Mouse (Mus musculus) midbrain, embryonic 16.5 days (tissue): ENCODE data around the gene Galnt2. TPM values are rescaled to one million over a fixed set of nuclear protein-coding genes. Genes with fewer than 3 reads are reported as not detected.

Experiments
- ATAC-seq: fragments of 200-750 bp; cut with Nextera tagmentation; 2 replicates; pipeline ENCODE4 v1.8.0; 2017; ENCODE audit warnings: moderate TSS enrichment
- H3K27ac ChIP-seq: fragments of 300-500 bp; sonication (generic); 2 replicates; pipeline ENCODE4 v1.5.1; 2014; ENCODE audit warnings: mild to moderate bottlenecking, low read length, mixed read lengths
- H3K27me3 ChIP-seq: fragments of 300-500 bp; sonication (generic); 2 replicates; pipeline ENCODE4 v1.6.1; 2014; ENCODE audit warnings: low read depth, low read length, mixed read lengths; ENCODE audit not compliant: control insufficient read depth, insufficient read depth
- H3K36me3 ChIP-seq: fragments of 300-500 bp; sonication (generic); 2 replicates; pipeline ENCODE4 v1.6.1; 2014; ENCODE audit warnings: mild to moderate bottlenecking, low read length, moderate library complexity, mixed read lengths; ENCODE audit not compliant: control insufficient read depth, insufficient read depth
- H3K4me1 ChIP-seq: fragments of 300-500 bp; sonication (generic); 2 replicates; pipeline ENCODE4 v1.6.1; 2014; ENCODE audit warnings: mild to moderate bottlenecking, low read length, mixed read lengths; ENCODE audit not compliant: control insufficient read depth, insufficient read depth
- H3K4me2 ChIP-seq: fragments of 300-500 bp; sonication (generic); 2 replicates; pipeline ENCODE4 v1.6.1; 2014; ENCODE audit warnings: mild to moderate bottlenecking, low read length, mixed read lengths
- H3K4me3 ChIP-seq: fragments of 300-500 bp; sonication (generic); 2 replicates; pipeline ENCODE4 v1.5.1; 2014; ENCODE audit warnings: low read depth, mild to moderate bottlenecking, low read length, moderate library complexity, mixed read lengths
- H3K9ac ChIP-seq: fragments of 300-500 bp; sonication (generic); 2 replicates; pipeline ENCODE4 v1.6.1; 2014; ENCODE audit warnings: low read depth, low read length, mixed read lengths
- H3K9me3 ChIP-seq: fragments of 300-500 bp; sonication (generic); replicated peaks from 2 replicates; pipeline ENCODE4 v1.6.1; 2014; ENCODE audit warnings: mild to moderate bottlenecking, low read length, mixed read lengths; ENCODE audit not compliant: control insufficient read depth, poor library complexity, severe bottlenecking
- WGBS: fragments of 180-500 bp; shearing (Covaris S2); extraction: QIAGEN DNeasy Blood & Tissue Kit; methylation state at CpG from one replicate; pipeline ENCODE4 v1.1.7; 2014; 5-methylcytosine and 5-hydroxymethylcytosine counted together
- polyA plus RNA-seq: library from polyadenylated mRNA; unstranded; fragments of >200 nt; fragmentation: Nextera tagmentation; extraction: Ambion mirVana; gene quantifications from 2 replicates; pipeline ENCODE4 v1.2.1, GENCODE M21; 2015

The Galnt2 gene
- polyA plus RNA-seq, 1 experiment from 2014 or later = 45.7 TPM

DNA sequence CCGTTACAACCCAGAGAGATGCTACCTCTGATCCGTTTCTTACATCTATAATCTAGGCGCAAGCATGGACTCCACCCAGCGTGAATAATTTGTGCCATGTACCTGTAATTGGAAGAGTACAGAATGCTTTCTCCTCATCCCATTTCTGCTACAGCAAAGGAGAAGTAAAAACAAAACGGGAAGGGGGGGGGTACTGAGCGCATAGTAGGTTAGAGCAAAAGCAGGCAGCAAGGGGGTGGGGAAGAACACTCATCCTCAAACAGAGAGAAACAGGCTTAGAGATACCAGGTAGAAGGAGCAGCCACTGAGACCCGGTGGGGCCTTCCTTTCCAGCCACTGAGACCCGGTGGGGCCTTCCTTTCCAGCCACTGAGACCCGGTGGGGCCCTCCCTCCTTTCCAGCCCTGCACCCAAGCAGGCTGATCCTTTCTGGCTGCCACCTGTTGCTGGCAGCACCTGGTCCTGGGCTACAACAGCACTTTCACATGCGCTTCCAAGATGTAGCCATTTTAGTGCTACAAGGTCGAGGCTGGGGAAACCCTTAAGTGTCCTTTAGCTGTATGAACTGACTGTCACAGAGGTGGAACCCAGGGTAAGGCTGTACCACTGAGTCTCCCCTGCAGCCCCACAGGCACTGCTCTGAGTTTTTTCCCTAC lies 130.7 kb downstream of the Galnt2 start:
- Histone ChIP-seq H3K4me3 (no peak overlapping the region), H3K9me3 (no peaks in the 10 kb centered on the region), H3K9ac (no peak overlapping the region), H3K4me1 (no peaks in the 10 kb centered on the region), H3K27me3 (no peaks in the 10 kb centered on the region), H3K4me2 (no peak overlapping the region), H3K27ac (no peak overlapping the region), H3K36me3 (0 out of 2 replicates have a peak, but pooled peaks cover under 1% of the 10 kb centered on the region)
- no peak for ATAC-seq
- 86% methylated on average over 11 of the region's 11 CpGs for WGBS

DNA sequence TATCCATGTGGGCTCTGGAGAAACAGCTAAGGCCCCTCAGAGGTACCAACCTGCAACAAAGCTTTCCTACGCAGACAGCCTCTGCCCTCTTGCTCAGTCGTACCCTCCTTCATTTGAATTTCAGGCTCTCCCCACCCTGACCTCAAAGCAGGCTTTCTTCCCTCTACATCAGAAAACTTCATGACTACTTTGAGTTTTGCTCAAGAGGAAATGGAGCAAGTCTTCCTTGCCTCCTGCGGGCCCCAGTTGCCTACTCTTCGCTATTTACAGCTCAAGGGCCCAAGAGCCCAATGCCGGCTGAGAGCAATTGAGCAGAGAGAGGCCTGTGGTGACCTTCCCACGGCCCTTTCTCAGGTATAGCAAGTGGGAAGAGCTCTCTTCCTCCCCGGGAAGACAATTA lies 131.4 kb downstream of the Galnt2 start:
- Histone ChIP-seq H3K4me2 (no peak overlapping the region), H3K27me3 (no peaks in the 10 kb centered on the region), H3K9me3 (no peaks in the 10 kb centered on the region), H3K4me1 (no peaks in the 10 kb centered on the region), H3K36me3 (peaks cover 7% of the 10 kb centered on the region; the same call in 1 of the 2 replicates), H3K4me3 (no peak overlapping the region), H3K27ac (no peak overlapping the region), H3K9ac (no peak overlapping the region)
- WGBS = 85% methylated on average over 7 of the region's 7 CpGs
- no peak for ATAC-seq

DNA sequence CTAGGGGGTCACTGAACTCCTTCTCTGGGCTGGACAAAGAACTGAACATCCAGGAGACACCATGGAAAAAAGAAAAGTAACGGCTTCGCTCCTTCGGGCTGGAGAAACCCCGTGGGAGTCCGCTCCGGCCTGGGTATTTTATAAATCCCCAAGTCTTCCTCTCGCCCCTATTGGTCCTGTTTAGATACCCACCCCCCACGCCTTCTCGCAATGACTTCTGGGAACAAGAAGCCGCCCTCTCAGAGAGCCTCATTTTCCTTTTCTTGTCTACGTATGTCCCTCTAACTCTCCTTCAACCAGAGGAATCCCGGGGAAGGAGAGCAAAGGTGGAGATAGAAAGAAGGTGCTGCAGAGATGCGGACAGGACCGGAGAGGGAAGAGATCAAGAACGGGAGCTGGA lies 132.1 kb downstream of the Galnt2 start:
- WGBS = 94% methylated on average over 15 of the region's 15 CpGs
- Histone ChIP-seq H3K27me3 (no peaks in the 10 kb centered on the region), H3K4me1 (no peaks in the 10 kb centered on the region), H3K27ac (no peak overlapping the region), H3K4me2 (no peak overlapping the region), H3K9ac (no peak overlapping the region), H3K4me3 (no peak overlapping the region), H3K9me3 (no peaks in the 10 kb centered on the region), H3K36me3 (peaks cover 7% of the 10 kb centered on the region; the same call in 1 of the 2 replicates)
- no peak for ATAC-seq

DNA sequence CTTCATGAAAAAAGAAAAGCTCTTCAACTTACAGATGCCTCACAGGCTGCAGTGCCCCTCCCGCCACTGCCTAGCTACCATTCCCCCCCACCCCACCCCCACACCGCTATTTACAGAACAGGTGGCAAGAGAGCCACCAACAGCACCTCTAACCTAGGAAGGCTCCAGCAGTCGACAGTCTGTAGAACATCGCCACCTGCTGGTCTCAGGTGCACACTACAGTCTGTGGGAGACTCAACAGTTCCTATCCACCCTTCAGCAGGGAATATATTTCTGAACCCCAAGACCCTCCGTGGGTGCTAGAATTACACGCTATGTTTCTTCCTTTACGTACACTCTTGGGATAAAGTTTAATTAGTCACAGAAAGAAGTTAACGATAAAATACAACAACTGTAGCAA lies 137.0 kb downstream of the Galnt2 start:
- H3K27ac ChIP-seq = no peak overlapping the region
- 14% methylated on average over 8 of the region's 8 CpGs for WGBS
- no peak overlapping the region for H3K9ac ChIP-seq
- H3K4me2 ChIP-seq = no peak overlapping the region
- no peak for ATAC-seq
- H3K4me3 ChIP-seq = no peak overlapping the region
- peaks cover 10% of the 10 kb centered on the region; the same call in 1 of the 2 replicates for H3K36me3 ChIP-seq
- no peaks in the 10 kb centered on the region for H3K9me3 ChIP-seq
- H3K27me3 ChIP-seq = no peaks in the 10 kb centered on the region
- no peaks in the 10 kb centered on the region for H3K4me1 ChIP-seq

DNA sequence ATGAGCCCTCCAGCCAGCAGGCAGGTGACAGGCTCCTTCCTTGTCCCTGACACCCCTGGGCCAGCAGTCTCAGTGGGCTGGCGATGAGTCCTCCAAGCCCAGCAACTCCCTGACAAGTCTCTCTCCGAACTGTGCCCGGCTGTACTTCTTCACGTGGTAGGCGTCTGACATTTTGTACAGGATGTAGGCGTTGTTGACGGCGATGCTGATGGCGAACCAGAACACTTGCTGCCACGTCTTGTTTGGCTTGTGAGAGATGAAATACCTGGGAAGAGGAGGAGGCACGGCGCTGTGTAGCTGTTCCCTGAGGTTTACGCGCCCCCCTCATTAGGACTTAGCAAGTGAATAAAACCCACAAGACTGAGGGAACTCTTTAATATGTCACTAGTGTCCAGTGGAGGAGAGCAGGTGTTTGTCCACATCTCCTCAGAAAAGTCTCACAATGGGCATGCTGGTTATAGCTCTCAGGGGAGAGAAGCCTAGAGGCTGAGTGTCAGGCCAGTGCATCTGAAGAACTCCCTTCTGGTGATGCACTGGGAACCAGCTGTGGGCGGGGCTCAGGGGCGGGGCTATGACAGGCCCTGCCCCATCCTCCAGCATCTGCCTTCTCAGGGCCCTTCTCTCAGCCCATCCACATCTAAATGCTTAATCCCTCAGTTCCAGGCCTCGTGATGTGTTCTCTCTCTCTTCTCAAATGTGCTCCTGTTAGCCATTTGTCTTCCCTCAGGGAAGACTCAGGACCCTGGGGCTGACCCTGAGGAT lies 139.4 kb downstream of the Galnt2 start:
- Histone ChIP-seq H3K4me1 (no peaks in the 10 kb centered on the region), H3K4me3 (no peak overlapping the region), H3K9ac (no peak overlapping the region), H3K36me3 (peaks cover 12% of the 10 kb centered on the region; the same call in 1 of the 2 replicates), H3K4me2 (no peak overlapping the region), H3K27me3 (no peaks in the 10 kb centered on the region), H3K9me3 (no peaks in the 10 kb centered on the region), H3K27ac (no peak overlapping the region)
- ATAC-seq = no peak
- 79% methylated on average over 17 of the region's 17 CpGs for WGBS

DNA sequence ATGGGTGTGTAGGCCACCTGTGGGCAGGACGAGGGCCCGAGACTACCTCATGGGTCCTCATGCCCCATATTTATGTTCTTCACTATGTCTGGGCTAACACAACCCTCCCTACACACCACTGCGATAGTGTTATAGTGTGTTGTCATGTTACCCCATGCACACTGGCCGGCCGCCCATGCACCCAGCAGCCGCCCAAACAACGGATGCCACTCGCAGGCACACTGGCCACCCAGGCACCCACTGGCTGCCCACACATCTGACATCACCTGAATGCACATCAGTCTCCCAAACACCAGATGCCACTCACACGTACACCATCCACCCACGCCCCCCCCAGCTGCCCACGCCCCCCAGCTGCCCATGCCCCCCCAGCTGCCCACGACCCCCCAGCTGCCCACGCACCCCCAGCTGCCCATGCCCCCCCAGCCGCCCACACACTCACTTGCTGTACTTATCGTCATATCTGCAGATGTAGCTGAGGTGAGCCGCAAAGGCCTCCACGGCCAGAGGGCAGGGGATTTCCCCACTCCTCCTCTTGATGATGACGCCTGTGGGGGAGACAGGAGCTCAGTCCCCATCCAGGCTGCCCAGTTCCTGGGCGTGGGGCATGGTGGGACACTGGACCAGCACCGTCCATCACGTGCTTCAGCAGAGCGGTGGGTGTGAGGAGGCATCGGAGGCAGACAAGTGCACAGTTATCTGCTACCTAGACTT lies 140.4 kb downstream of the Galnt2 start:
- Histone ChIP-seq H3K27ac (no peak overlapping the region), H3K27me3 (no peaks in the 10 kb centered on the region), H3K4me2 (no peak overlapping the region), H3K9me3 (no peaks in the 10 kb centered on the region), H3K4me3 (no peak overlapping the region), H3K36me3 (peaks cover 12% of the 10 kb centered on the region; the same call in 1 of the 2 replicates), H3K9ac (no peak overlapping the region), H3K4me1 (no peaks in the 10 kb centered on the region)
- 88% methylated on average over 20 of the region's 23 CpGs for WGBS
- ATAC-seq = peak; percentile 41; the same call in 1 of the 2 replicates

DNA sequence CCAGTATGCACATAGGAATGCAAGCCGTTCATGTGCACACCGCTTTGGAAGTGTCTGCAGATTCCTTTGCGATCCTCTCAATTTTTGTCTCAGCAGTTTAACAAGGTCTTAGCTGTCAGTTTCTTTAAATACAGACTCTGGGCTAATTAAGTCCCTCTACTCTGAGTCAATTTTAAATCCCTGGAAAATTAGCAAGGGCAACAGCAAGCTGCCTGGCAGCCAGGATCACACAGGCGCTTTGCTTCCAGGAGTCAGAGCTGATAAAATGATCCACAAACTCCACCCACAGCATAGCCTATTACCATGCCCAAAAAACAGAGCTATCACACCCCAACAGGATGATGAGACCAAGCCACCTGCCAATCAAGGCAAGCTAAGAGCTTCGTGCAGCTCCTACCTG lies 142.6 kb downstream of the Galnt2 start:
- no peak overlapping the region for H3K4me2 ChIP-seq
- no peaks in the 10 kb centered on the region for H3K9me3 ChIP-seq
- H3K9ac ChIP-seq = no peak overlapping the region
- H3K4me1 ChIP-seq = no peaks in the 10 kb centered on the region
- 76% methylated on average over 5 of the region's 5 CpGs for WGBS
- H3K4me3 ChIP-seq = no peak overlapping the region
- 0 out of 2 replicates have a peak, but pooled peaks cover 6% of the 10 kb centered on the region for H3K36me3 ChIP-seq
- no peak overlapping the region; the same call in 1 of the 2 replicates for H3K27ac ChIP-seq
- H3K27me3 ChIP-seq = no peaks in the 10 kb centered on the region
- no peak for ATAC-seq

DNA sequence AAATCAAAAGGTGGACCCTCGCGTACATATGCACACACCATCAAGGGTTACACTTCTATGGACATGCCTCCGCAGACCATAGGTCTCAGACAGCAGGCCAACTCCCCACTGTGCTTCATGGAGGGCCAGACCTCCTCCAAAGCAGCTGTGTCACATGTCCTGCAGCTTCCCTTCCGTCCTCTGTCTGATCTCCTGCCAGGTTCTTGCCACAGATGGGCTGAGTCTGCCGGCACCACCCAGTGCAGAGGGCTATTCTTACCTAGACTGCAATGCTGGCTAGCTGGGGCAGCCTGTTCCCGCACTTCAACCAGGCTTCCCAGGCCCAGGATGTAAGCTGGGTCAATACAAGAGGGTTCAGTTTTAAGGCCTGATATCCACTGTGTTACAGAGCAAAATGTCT lies 144.0 kb downstream of the Galnt2 start:
- Histone ChIP-seq H3K27me3 (no peaks in the 10 kb centered on the region), H3K27ac (no peak overlapping the region), H3K9ac (no peak overlapping the region), H3K4me2 (no peak overlapping the region), H3K4me3 (no peak overlapping the region), H3K4me1 (no peaks in the 10 kb centered on the region), H3K36me3 (0 out of 2 replicates have a peak, but pooled peaks cover 4% of the 10 kb centered on the region), H3K9me3 (no peaks in the 10 kb centered on the region)
- 67% methylated on average over 6 of the region's 6 CpGs for WGBS
- no peak for ATAC-seq
